Mouse (Mus musculus) liver, embryonic 13.5 days (tissue): ENCODE results near the gene Cdkn2b. TPM values are rescaled to one million over a fixed set of nuclear protein-coding genes. Genes with fewer than 3 reads are reported as not detected.

ENCODE experiments used
- ATAC-seq: fragments of 200-750 bp; cut with Nextera tagmentation; 2 replicates; pipeline ENCODE4 v1.8.0; 2017; ENCODE audit warnings: low read depth, mild to moderate bottlenecking, moderate number of reproducible peaks, moderate library complexity
- DNase-seq: peaks from one replicate; pipeline ENCODE4 v3.0.0; 2022
- H3K27ac ChIP-seq: fragments of 300-500 bp; sonication (generic); 2 replicates; pipeline ENCODE4 v1.5.1; 2015; ENCODE audit warnings: moderate library complexity, mild to moderate bottlenecking, inconsistent platforms
- H3K27me3 ChIP-seq: fragments of 300-500 bp; sonication (generic); 2 replicates; pipeline ENCODE4 v1.6.1; 2015; ENCODE audit warnings: mild to moderate bottlenecking, inconsistent platforms
- H3K36me3 ChIP-seq: fragments of 300-500 bp; sonication (generic); 2 replicates; pipeline ENCODE4 v1.6.1; 2015; ENCODE audit warnings: mild to moderate bottlenecking, inconsistent platforms
- H3K4me1 ChIP-seq: fragments of 300-500 bp; sonication (generic); replicated peaks from 2 replicates; pipeline ENCODE4 v1.6.1; 2015; ENCODE audit warnings: inconsistent platforms
- H3K4me2 ChIP-seq: fragments of 300-500 bp; sonication (generic); 2 replicates; pipeline ENCODE4 v1.6.1; 2015; ENCODE audit warnings: inconsistent platforms, mild to moderate bottlenecking, moderate library complexity
- H3K4me3 ChIP-seq: fragments of 300-500 bp; sonication (generic); replicated peaks from 2 replicates; pipeline ENCODE4 v1.5.1; 2015; ENCODE audit warnings: mild to moderate bottlenecking, inconsistent platforms
- H3K9ac ChIP-seq: fragments of 300-500 bp; sonication (generic); 2 replicates; pipeline ENCODE4 v1.6.1; 2015; ENCODE audit warnings: mild to moderate bottlenecking, inconsistent platforms
- H3K9me3 ChIP-seq: fragments of 300-500 bp; sonication (generic); replicated peaks from 2 replicates; pipeline ENCODE4 v1.6.1; 2016; ENCODE audit warnings: inconsistent platforms
- WGBS: fragments of 180-500 bp; shearing (Covaris S2); methylation state at CpG from one replicate; pipeline ENCODE4 v1.1.7; 2015; ENCODE audit not compliant: insufficient replicate concordance; 5-methylcytosine and 5-hydroxymethylcytosine counted together
- polyA plus RNA-seq: library from polyadenylated mRNA; unstranded; fragments of >200 nt; fragmentation: Nextera tagmentation; extraction: Ambion mirVana; gene quantifications from 2 replicates; pipeline ENCODE4 v1.2.1, GENCODE M21; 2015

The Cdkn2b gene
- polyA plus RNA-seq = 0.18 and 0.28 TPM in 2 replicates

GRCm38 (mm10) chr4:89310491-89311254 is at the start of gene Cdkn2b:
TSS of gene Cdkn2b (minus strand) at chr4:89311039.
- H3K9ac ChIP-seq = peak within 1 kb of the TSS; percentile 54
- no peaks in the 10 kb centered on the region for H3K36me3 ChIP-seq
- ATAC-seq = peak; percentile 93
- peak within 1 kb of the TSS; percentile 68 for H3K4me3 ChIP-seq
- DNase-seq = peak; percentile 81
- H3K4me2 ChIP-seq = peak within 1 kb of the TSS; percentile 96
- H3K9me3 ChIP-seq = no peaks in the 10 kb centered on the region
- H3K27ac ChIP-seq = no peak within 1 kb of the TSS
- under 1% methylated on average over 61 of the region's 61 CpGs for WGBS
- peaks cover 15% of the 10 kb centered on the region for H3K4me1 ChIP-seq
- H3K27me3 ChIP-seq = peaks cover 75% of the 10 kb centered on the region

- Histone ChIP-seq H3K9ac (no peak overlapping the region), H3K27ac (no peak overlapping the region), H3K4me1 (no peaks in the 10 kb centered on the region), H3K36me3 (no peaks in the 10 kb centered on the region), H3K27me3 (peaks cover 7% of the 10 kb centered on the region), H3K9me3 (no peaks in the 10 kb centered on the region), H3K4me3 (no peak overlapping the region), H3K4me2 (no peak overlapping the region)
- DNase-seq (no peak), ATAC-seq (no peak)
- WGBS = 68% methylated on average over 3 of the region's 3 CpGs
Measured at GRCm38 (mm10) chr4:89360349-89360748, 49.5 kb upstream of the Cdkn2b start.

- Histone ChIP-seq H3K4me3 (no peak overlapping the region), H3K4me1 (no peaks in the 10 kb centered on the region), H3K9ac (no peak overlapping the region), H3K36me3 (no peaks in the 10 kb centered on the region), H3K9me3 (no peaks in the 10 kb centered on the region), H3K27ac (no peak overlapping the region), H3K4me2 (no peak overlapping the region), H3K27me3 (peaks cover 5% of the 10 kb centered on the region)
- WGBS = 78% methylated on average over 6 of the region's 6 CpGs
- ATAC-seq = no peak
- no peak for DNase-seq
Measured at GRCm38 (mm10) chr4:89359506-89359905, 48.7 kb upstream of the Cdkn2b start.

GRCm38 (mm10) chr4:89353935-89354334 is 43.1 kb upstream of the Cdkn2b start:
- H3K9ac ChIP-seq = no peak overlapping the region
- ATAC-seq (no peak), DNase-seq (no peak)
- H3K4me2 ChIP-seq = no peak overlapping the region
- H3K36me3 ChIP-seq = no peaks in the 10 kb centered on the region
- H3K4me3 ChIP-seq = no peak overlapping the region
- H3K4me1 ChIP-seq = no peaks in the 10 kb centered on the region; the same call in 1 of the 2 replicates
- WGBS = 38% methylated on average over 9 of the region's 9 CpGs
- H3K27ac ChIP-seq = no peak overlapping the region
- H3K9me3 ChIP-seq = no peaks in the 10 kb centered on the region
- no peaks in the 10 kb centered on the region; the same call in none of the 2 replicates for H3K27me3 ChIP-seq

- WGBS = 67% methylated on average over 3 of the region's 3 CpGs
Measured at GRCm38 (mm10) chr4:89353071-89353582, 42.3 kb upstream of the Cdkn2b start.

GRCm38 (mm10) chr4:89351474-89351873 is 40.6 kb upstream of the Cdkn2b start:
- Histone ChIP-seq H3K4me1 (no peaks in the 10 kb centered on the region; the same call in 1 of the 2 replicates), H3K4me3 (no peak overlapping the region), H3K27ac (no peak overlapping the region), H3K4me2 (no peak overlapping the region), H3K36me3 (no peaks in the 10 kb centered on the region), H3K9ac (no peak overlapping the region), H3K9me3 (no peaks in the 10 kb centered on the region), H3K27me3 (no peaks in the 10 kb centered on the region)
- WGBS = 37% methylated on average over 5 of the region's 5 CpGs
- DNase-seq (no peak), ATAC-seq (no peak)

More at GRCm38 (mm10) chr4:89353071-89353582, 42.3 kb upstream of the Cdkn2b start:
- no peak for DNase-seq
- ATAC-seq = no peak
- Histone ChIP-seq H3K27me3 (no peaks in the 10 kb centered on the region; the same call in none of the 2 replicates), H3K36me3 (no peaks in the 10 kb centered on the region), H3K27ac (no peak overlapping the region), H3K4me2 (no peak overlapping the region), H3K4me3 (no peak overlapping the region), H3K4me1 (no peaks in the 10 kb centered on the region; the same call in 1 of the 2 replicates), H3K9me3 (no peaks in the 10 kb centered on the region), H3K9ac (no peak overlapping the region)

- Histone ChIP-seq H3K9me3 (no peaks in the 10 kb centered on the region), H3K4me3 (no peak overlapping the region), H3K27me3 (no peaks in the 10 kb centered on the region), H3K36me3 (no peaks in the 10 kb centered on the region), H3K9ac (no peak overlapping the region), H3K27ac (no peak overlapping the region), H3K4me2 (no peak overlapping the region), H3K4me1 (no peaks in the 10 kb centered on the region; the same call in 1 of the 2 replicates)
- WGBS = 60% methylated on average over 6 of the region's 6 CpGs
- ATAC-seq (no peak), DNase-seq (no peak)
Measured at GRCm38 (mm10) chr4:89350938-89351451, 40.2 kb upstream of the Cdkn2b start.

GRCm38 (mm10) chr4:89350391-89350790 is 39.6 kb upstream of the Cdkn2b start:
- no peak overlapping the region for H3K9ac ChIP-seq
- WGBS = 53% methylated on average over 9 of the region's 9 CpGs
- DNase-seq (no peak), ATAC-seq (no peak)
- no peak overlapping the region for H3K27ac ChIP-seq
- no peaks in the 10 kb centered on the region; the same call in 1 of the 2 replicates for H3K4me1 ChIP-seq
- no peak overlapping the region for H3K4me3 ChIP-seq
- no peak overlapping the region for H3K4me2 ChIP-seq
- no peaks in the 10 kb centered on the region for H3K9me3 ChIP-seq
- H3K36me3 ChIP-seq = no peaks in the 10 kb centered on the region
- no peaks in the 10 kb centered on the region for H3K27me3 ChIP-seq

GRCm38 (mm10) chr4:89348842-89349241 is 38.0 kb upstream of the Cdkn2b start:
- H3K27me3 ChIP-seq = no peaks in the 10 kb centered on the region
- H3K27ac ChIP-seq = no peak overlapping the region
- no peak overlapping the region for H3K9ac ChIP-seq
- H3K4me1 ChIP-seq = no peaks in the 10 kb centered on the region; the same call in 1 of the 2 replicates
- no peak overlapping the region for H3K4me3 ChIP-seq
- WGBS = 38% methylated on average over 5 of the region's 5 CpGs
- H3K9me3 ChIP-seq = no peaks in the 10 kb centered on the region
- H3K36me3 ChIP-seq = no peaks in the 10 kb centered on the region
- ATAC-seq (no peak), DNase-seq (no peak)
- no peak overlapping the region for H3K4me2 ChIP-seq

- no peak for ATAC-seq
- H3K27me3 ChIP-seq = peaks cover 47% of the 10 kb centered on the region
- H3K4me3 ChIP-seq = no peak overlapping the region
- H3K9ac ChIP-seq = no peak overlapping the region
- H3K4me2 ChIP-seq = no peak overlapping the region
- no peaks in the 10 kb centered on the region for H3K9me3 ChIP-seq
- no peaks in the 10 kb centered on the region for H3K36me3 ChIP-seq
- H3K4me1 ChIP-seq = peaks cover 15% of the 10 kb centered on the region
- DNase-seq = no peak
- no peak overlapping the region for H3K27ac ChIP-seq
- WGBS = 10% methylated on average over 13 of the region's 13 CpGs
Measured at GRCm38 (mm10) chr4:89313461-89313860, 2.6 kb upstream of the Cdkn2b start.

GRCm38 (mm10) chr4:89309996-89310395 is 843 bp downstream of the Cdkn2b start:
- no peak for ATAC-seq
- peak overlapping the region; percentile 96 for H3K4me2 ChIP-seq
- H3K9ac ChIP-seq = no peak overlapping the region
- H3K27ac ChIP-seq = no peak overlapping the region
- WGBS = 4% methylated on average over 11 of the region's 11 CpGs
- peak overlapping the region; percentile 68 for H3K4me3 ChIP-seq
- peaks cover 82% of the 10 kb centered on the region for H3K27me3 ChIP-seq
- H3K36me3 ChIP-seq = no peaks in the 10 kb centered on the region
- DNase-seq = no peak
- peaks cover 15% of the 10 kb centered on the region for H3K4me1 ChIP-seq
- H3K9me3 ChIP-seq = no peaks in the 10 kb centered on the region
